Mouse (Mus musculus) bone marrow macrophage, adult 2 months (primary cell): ENCODE data around the gene Nccrp1. TPM values are rescaled to one million over a fixed set of nuclear protein-coding genes. Genes with fewer than 3 reads are reported as not detected.

Source experiments
- H3K27ac ChIP-seq: 2 replicates; pipeline ENCODE4 v1.5.1; 2012; ENCODE audit warnings: low read depth, low read length; ENCODE audit not compliant: insufficient read depth
- H3K4me1 ChIP-seq: 2 replicates; pipeline ENCODE4 v1.6.1; 2012; ENCODE audit warnings: low read length; ENCODE audit not compliant: control insufficient read depth, insufficient read depth
- H3K4me3 ChIP-seq: 2 replicates; pipeline ENCODE4 v1.5.1; 2012; ENCODE audit warnings: mild to moderate bottlenecking, low read length, moderate library complexity; ENCODE audit not compliant: insufficient read depth
- CTCF ChIP-seq: IDR thresholded peaks from 2 replicates; pipeline ENCODE4 v1.5.1; 2012; ENCODE audit warnings: low read depth, mild to moderate bottlenecking, low read length, moderate library complexity
- POLR2A ChIP-seq: IDR thresholded peaks from 2 replicates; pipeline ENCODE4 v1.6.1; 2012; ENCODE audit warnings: mild to moderate bottlenecking, low read depth, low read length, borderline replicate concordance
- polyA plus RNA-seq: library from polyadenylated mRNA; stranded (reverse); fragments of >200 nt; gene quantifications from 2 replicates; pipeline ENCODE4 v1.2.4, GENCODE M21; 2012; ENCODE audit not compliant: missing spikeins, insufficient read depth, insufficient read length

The Nccrp1 gene
- polyA plus RNA-seq, 1 experiment: not detected

DNA sequence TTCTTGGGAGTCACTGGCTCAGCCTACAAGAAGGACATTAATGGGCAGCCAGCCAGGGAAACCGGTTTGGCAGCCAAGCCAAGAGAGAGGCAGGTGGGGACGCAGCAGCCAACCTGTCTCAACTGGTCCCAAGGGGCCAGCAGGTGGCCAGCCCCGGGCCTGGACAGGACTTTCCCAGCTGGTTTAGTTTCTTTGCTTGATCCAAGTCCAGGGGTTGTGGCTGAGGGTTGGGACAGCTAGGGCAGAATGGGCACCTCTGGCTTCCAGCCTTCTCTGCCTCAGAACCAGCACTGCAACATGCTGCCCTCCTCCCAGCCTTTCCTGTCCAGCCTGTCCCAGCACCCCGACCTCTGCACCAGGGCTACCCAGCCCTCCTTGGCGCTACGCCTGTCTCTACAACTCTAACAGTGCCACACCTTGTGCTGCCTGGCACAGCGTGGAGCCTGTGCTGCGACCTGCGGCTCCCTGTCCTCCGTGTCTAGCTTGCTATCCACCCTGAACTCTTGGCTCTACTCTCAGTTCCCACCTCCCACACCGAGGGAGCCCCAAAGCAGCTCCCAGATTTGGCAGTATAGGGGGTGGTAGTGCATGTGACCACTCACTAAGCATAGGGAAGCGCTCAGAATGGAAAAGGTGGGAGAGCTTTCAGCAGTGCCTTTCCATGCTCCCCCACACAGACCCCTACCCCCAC, 23.4 kb upstream of the Nccrp1 start:
- no peak for TF ChIP-seq POLR2A
- no peak for TF ChIP-seq CTCF
- no peaks in the 10 kb centered on the region for H3K4me1 ChIP-seq
- H3K27ac ChIP-seq: no peak overlapping the region
- H3K4me3 ChIP-seq: no peak overlapping the region

DNA sequence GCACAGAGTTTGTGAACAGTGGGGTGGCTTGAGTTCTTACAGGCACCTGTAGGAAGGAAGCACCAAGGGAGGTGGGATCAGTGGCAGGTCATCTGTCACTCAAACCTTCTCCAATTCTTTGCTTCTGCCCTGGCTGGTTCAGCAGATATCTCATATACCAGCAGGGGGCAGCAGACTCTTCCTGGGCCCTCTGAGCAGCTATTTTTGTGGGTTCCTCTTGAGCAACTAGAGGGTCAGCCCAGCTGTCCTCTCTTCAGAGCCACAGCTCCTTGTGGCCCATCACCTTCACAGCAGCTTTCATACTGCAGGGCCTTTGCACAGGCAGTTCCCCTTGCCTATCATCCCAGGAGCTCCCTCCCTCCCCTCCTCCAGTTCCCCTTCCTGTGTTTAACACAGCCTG, 21.2 kb upstream of the Nccrp1 start:
- Histone ChIP-seq H3K4me3 (no peak overlapping the region), H3K27ac (no peak overlapping the region), H3K4me1 (no peaks in the 10 kb centered on the region)
- TF ChIP-seq CTCF (peak; percentile 80), POLR2A (no peak)

DNA sequence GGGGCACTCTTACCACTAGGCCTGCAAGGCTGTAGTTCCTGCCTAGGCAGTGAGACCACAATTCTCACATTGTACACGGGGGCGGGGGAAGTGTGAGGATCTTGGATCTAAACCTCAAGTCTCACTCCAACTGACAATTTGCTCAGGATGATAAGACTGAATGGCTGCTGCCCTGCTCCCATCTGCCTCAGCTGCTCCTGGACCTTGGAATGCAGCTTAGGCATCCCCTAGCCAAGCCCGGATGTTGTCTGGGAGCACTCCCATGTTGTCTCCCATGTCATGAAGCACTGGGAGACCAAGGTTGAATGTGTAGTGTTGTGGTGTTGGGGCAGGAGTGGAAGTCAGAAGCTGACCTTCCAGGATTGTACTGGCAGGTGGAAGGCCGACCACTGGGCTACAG, 20.5 kb upstream of the Nccrp1 start:
- Histone ChIP-seq H3K4me3 (no peak overlapping the region), H3K27ac (no peak overlapping the region), H3K4me1 (no peaks in the 10 kb centered on the region)
- TF ChIP-seq CTCF (no peak), POLR2A (no peak)

DNA sequence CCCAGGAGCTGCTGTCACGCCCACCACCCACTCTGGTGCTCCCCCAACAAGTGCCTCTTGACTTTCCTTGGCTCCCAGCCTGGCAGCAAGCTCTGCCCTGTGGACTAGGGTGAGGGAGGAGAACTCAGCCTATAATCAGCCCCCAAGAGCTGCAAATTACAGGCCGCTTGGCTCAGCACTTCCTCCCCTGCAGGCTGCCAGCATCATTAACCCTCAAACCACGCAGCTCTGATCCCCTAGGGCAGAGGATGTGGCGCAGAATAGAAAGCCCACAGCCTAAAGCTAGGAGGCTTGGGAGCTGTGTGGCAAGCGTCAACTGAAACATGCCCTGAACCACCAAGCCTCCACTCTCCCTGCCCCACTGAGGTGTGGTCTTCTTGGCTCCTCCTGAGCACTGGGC, 18.4 kb upstream of the Nccrp1 start:
- H3K4me1 ChIP-seq: no peaks in the 10 kb centered on the region
- H3K4me3 ChIP-seq: no peak overlapping the region
- TF ChIP-seq CTCF (no peak), POLR2A (no peak)
- H3K27ac ChIP-seq: no peak overlapping the region

DNA sequence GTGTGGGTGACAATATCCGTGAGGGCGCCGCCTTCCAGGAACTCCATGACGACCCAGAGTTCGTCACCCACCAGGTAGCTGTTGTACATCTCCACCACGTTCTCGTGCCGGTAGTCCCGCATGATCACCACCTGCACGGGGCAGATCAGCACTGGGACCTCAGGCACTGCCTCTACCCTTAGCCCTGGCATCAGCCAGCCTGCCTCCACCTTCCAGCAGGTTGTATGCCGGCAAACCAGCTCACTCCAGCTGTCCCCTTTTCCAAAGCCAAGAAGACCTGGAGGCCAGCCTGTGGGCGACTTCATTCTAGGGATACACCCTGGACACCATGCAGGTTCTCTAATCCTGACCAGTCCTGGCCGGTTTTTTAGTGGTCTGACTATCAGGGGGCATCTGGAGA, 15.9 kb upstream of the Nccrp1 start:
- no peak overlapping the region for H3K4me3 ChIP-seq
- H3K4me1 ChIP-seq: no peaks in the 10 kb centered on the region
- TF ChIP-seq CTCF (no peak), POLR2A (no peak)

DNA sequence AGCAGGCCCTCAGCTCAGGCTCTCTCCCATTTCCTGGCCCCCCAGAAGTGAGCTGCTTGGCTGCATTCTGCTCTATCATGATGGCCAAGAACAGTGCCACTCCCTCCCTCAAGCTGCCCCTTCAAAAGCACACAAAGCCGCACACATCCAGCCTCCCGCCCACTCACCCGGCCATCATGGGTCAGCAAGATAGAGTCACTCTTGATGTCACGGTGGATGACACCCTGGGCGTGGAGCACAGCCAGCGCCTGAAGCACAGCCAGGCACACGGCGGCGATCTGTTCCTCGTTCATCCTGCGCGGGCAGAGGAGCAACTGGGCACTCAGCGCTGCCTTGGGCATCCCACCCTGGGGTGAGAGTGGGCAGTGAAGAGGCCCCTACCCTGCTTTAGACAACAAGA, 15.3 kb upstream of the Nccrp1 start:
- H3K27ac ChIP-seq: no peak overlapping the region
- no peaks in the 10 kb centered on the region for H3K4me1 ChIP-seq
- H3K4me3 ChIP-seq: no peak overlapping the region
- TF ChIP-seq CTCF (no peak), POLR2A (no peak)

More for the DNA sequence above, 15.9 kb upstream of the Nccrp1 start:
- no peak overlapping the region for H3K27ac ChIP-seq

DNA sequence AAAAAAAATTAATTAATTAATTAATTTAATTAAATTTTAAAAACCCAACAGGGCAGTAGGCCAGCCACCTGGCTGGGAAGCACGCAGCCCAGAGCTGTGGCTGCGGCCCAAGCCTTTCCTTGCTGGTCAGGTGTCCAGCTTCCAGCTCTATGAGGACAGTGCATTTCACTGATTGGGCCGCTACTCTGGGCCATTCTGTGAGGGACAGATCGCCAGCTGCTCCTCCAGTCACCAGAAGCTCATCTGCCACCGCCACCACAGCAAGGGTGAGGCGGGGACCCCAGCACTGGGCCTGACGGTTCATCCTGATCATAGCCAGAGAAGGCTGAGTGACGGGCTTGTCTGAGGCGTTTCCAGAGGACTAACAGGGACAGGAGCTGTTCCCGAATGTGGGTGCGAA, 14.9 kb upstream of the Nccrp1 start:
- H3K4me1 ChIP-seq: no peaks in the 10 kb centered on the region

DNA sequence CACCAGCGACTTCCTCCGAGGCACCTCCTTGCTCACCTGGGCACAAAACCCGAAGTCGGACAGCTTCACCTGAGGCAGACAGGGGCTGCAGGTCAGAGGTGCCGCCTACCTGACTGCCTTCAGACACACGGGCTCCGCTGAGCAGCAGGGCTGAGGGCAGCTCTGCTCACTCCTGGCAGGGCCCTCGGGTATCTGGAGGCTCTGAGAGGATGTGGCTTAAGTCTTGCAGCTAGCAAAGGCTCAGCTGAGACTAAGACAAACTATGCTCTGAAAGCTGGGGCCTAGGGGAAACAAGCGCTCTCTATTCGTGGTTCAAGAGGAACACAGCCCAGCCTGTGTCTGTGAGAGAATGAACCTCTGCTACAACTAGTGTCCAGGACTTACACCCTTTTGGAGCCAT, 13.8 kb upstream of the Nccrp1 start:
- Histone ChIP-seq H3K4me1 (no peaks in the 10 kb centered on the region), H3K27ac (no peak overlapping the region), H3K4me3 (no peak overlapping the region)
- TF ChIP-seq POLR2A (no peak), CTCF (no peak)

More for the DNA sequence above, 14.9 kb upstream of the Nccrp1 start:
- no peak for TF ChIP-seq POLR2A
- Histone ChIP-seq H3K4me3 (no peak overlapping the region), H3K27ac (no peak overlapping the region)

DNA sequence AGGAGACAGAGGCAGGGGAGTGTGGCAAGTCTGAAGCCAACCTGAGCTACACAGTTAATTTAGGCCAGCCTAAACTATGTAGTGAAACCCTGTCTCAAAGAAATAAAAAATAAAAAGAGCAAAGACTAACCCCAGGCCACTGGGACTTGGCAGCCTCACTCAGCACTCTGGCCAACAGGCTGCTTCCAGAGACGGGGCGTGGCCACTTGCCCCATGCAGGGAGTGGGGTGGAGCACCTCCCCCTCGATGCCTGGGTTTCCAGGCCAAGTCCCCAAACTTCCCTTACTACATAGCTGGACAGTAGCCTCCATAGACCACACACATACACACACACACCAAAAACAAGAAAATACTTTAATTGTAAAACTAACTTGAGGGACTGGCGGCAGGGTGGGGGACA, 11.4 kb upstream of the Nccrp1 start:
- no peak overlapping the region for H3K27ac ChIP-seq

DNA sequence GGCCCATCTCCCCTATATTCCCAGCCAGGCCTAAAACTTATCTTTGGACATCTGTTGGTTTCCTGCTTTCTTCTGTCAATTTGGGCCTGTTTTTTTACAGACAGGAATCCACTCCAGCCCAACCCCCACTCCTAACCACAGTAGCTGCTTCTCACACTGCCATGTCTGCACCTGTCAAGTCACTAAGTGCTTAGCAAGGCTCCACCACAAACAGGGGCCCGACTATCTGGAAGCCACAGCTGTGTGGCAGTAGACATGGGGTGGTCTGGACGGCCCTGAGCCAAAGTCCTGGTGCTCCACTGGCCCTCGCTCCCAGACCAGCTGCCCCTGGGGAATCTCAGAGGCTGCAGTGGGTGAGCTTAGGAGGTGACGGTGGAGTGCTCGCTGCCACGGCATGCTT, 10.7 kb upstream of the Nccrp1 start:
- no peak for TF ChIP-seq CTCF
- no peak for TF ChIP-seq POLR2A
- Histone ChIP-seq H3K4me1 (no peaks in the 10 kb centered on the region), H3K27ac (no peak overlapping the region), H3K4me3 (no peak overlapping the region)

More for the DNA sequence above, 11.4 kb upstream of the Nccrp1 start:
- H3K4me3 ChIP-seq: no peak overlapping the region
- no peak for TF ChIP-seq CTCF
- no peak for TF ChIP-seq POLR2A
- H3K4me1 ChIP-seq: no peaks in the 10 kb centered on the region

DNA sequence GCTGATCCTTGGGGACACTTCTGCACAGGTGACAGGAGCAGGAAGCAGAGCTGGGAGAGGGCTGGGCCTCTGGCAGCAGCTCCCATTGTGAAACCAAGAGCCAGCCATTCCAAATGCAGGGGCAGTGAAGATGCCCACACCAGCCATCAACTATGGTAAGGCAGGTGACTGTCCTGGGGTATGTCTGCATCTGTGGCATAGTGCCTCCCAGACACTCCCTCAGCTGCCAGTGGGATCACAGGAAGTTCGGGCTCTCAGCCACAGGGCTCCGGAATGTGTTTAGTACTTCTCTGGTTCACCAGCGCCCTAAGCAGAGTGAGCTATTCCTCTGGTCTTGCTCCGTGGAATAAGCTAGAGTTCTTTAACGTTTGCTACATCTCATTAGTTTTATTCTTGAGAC, 10.0 kb upstream of the Nccrp1 start:
- Histone ChIP-seq H3K4me1 (no peaks in the 10 kb centered on the region), H3K4me3 (no peak overlapping the region), H3K27ac (no peak overlapping the region)
- no peak for TF ChIP-seq CTCF
- TF ChIP-seq POLR2A: no peak
